Mouse (Mus musculus) brain, embryonic 14.5 days (tissue): ENCODE data around the gene Gipc1. TPM values are rescaled to one million over a fixed set of nuclear protein-coding genes. Genes with fewer than 3 reads are reported as not detected.

Source experiments
- DNase-seq: peaks from one replicate; pipeline ENCODE4 v3.0.0-alpha.2; 2011; ENCODE audit warnings: low read depth
- CTCF ChIP-seq: fragments of 200-500 bp; IDR thresholded peaks from 2 replicates; pipeline ENCODE4 v1.5.1; 2012; ENCODE audit warnings: inconsistent platforms, mild to moderate bottlenecking, moderate library complexity, borderline replicate concordance; ENCODE audit not compliant: insufficient read depth, insufficient read length; ENCODE audit errors: extremely low read depth
- POLR2A ChIP-seq: fragments of 200-500 bp; IDR thresholded peaks from 2 replicates; pipeline ENCODE4 v1.6.1; 2012; ENCODE audit warnings: mild to moderate bottlenecking, inconsistent platforms, borderline replicate concordance; ENCODE audit not compliant: poor library complexity, insufficient read depth, insufficient read length, severe bottlenecking; ENCODE audit errors: extremely low read depth
- polyA plus RNA-seq: library from polyadenylated mRNA; depleted of rRNA; stranded (reverse); fragments of >200 nt; gene quantifications from 2 replicates; pipeline ENCODE4 v1.2.3, GENCODE M21; 2012; rRNA removed

The Gipc1 gene
- polyA plus RNA-seq, result 91.4 and 105 TPM in 2 replicates

DNA sequence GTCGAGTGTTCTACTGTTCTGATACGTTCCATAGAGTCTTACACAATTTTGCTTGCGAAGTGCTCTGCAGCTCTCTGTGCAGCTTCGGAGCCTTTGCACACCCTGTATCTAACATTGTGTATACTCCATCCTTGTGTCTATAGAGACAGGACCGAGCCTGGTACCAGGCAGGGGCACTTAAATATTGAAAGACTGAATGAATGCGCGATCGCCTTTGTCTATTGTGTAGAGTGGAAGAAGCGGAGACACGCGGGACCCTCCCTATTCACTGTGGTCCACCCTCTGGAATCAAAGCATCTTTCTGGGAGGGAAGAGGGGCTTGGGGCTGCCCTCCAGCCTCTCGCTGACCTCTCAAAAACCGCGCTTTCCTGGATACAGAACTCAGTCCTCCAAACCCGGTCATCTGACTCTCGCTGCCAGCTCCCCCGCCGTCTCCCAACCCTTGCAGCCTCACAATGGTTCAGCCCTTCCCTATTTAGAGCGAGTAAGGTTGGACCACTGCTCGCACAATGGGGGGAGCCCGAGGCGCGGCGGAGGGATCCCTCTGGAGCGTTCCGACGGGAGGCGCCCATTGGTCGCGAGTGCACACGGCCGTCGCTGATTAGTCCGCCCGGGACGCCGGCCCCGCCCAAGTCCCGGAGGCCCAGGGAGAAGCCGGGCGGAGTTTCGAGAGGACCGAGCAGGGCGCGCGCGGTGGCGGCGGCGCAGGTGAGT lies at the start of gene Gipc1:
Gene Gipc1 (plus strand): TSS at position 648 of the 714 bp plus-strand sequence.
- peak; percentile 100 for DNase-seq
- TF ChIP-seq CTCF, result no peak
- TF ChIP-seq POLR2A, result peak; percentile 90

DNA sequence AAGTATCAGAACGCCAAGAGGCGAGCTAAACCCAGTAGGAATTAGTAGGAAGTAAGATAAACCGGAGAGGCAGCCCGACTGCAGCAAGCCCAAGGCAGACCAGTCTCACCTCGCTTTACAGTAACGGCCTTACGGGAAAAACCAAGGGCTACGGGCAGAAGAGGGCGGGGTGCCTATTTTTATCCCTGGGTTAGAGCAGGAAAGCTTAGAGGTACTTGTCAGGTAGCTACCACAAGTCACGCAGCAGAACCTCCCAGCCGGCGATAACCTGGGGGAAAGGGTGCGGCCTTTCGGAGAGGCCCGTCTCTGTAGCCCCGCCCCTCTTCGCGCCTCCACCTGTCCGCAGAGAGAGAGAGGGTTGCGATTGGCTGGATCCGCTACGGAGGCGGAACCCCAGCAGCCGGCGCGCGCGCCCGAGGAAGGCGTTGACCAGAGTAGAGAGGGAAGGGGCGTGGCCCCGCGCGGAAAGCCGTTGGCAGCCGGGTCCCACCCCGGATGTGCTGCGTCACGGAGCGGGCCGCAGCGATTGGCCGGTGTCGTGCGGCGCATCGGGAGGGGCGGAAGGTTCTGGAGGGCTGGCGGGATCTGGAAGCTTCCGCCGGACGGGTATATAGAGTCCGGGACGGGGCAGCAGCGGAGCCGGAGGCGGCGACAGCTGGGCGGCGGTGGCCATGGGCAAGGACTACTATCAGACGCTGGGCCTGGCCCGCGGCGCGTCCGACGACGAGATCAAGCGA lies 44.6 kb upstream of the Gipc1 start, which contains the start of the genes Tecr and Dnajb1:
Gene Tecr (minus strand): TSS at position 311 of the 737 bp plus-strand sequence.
Gene Dnajb1 (plus strand): TSS at position 533 of the 737 bp plus-strand sequence.
- DNase-seq, result peak; percentile 100
- no peak for TF ChIP-seq CTCF
- peak; percentile 93 for TF ChIP-seq POLR2A

DNA sequence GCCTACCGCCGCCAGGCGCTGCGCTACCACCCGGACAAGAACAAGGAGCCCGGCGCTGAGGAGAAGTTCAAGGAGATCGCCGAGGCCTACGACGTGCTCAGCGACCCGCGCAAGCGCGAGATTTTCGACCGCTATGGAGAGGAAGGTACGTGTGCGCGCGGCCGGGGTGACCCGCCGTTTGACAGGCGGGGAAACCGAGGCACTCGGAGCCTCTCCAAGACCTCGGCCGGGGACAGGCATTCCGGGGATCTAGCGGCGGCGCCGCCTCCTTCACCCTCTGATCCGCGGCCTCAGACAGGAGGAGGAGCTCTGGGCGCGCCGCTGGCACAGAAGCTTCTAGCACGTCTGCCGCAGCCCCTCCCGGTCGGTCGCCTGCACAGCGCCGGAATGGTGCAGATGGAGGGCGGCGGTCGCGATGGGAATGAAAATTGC lies 44.1 kb upstream of the Gipc1 start:
- no peak for TF ChIP-seq CTCF
- peak; percentile 5; the same call in 1 of the 2 replicates for TF ChIP-seq POLR2A
- peak; percentile 90 for DNase-seq

DNA sequence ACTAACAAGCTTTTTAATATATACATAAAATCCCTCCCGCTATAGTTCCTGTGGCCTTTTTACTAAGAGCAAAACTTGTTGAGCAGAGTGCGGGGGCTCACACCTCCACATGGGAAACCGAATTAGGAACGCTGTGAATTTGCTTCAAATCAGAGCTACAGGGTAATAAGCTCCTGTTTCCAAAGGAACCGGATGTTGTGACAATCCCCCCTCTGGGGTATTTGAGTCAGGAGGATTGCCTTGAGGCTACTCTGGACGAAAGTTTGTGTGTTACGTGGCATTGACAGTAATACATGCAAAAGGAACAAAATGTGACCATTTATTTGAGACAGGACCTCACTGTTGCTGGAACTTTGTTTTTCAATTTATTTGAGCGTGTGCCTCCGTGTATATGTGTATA lies 43.4 kb upstream of the Gipc1 start:
- peak; percentile 15 for DNase-seq
- TF ChIP-seq POLR2A (no peak), CTCF (no peak)

DNA sequence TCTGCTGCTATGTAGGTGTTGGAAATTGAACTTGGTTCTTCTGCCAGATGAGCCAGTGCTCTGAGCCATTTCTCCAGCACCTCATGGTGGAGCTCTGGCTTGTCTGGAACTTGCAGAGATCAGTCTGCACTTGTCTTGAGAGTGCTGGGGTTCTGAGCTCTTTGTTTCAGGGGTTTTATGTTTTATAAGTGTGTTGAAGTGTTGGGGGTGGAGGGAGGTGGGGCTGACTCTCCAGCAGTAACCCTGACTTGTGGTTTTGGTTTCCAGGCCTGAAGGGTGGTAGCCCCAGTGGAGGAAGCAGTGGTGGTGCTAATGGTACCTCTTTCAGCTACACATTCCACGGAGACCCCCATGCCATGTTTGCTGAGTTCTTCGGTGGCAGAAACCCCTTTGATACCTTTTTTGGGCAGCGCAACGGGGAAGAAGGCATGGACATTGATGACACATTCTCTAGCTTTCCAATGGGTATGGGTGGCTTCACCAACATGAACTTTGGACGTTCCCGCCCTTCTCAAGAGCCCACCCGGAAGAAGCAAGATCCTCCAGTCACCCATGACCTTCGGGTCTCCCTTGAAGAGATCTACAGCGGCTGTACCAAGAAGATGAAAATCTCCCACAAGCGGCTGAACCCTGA lies 42.8 kb upstream of the Gipc1 start:
- no peak for DNase-seq
- no peak for TF ChIP-seq CTCF
- no peak for TF ChIP-seq POLR2A

DNA sequence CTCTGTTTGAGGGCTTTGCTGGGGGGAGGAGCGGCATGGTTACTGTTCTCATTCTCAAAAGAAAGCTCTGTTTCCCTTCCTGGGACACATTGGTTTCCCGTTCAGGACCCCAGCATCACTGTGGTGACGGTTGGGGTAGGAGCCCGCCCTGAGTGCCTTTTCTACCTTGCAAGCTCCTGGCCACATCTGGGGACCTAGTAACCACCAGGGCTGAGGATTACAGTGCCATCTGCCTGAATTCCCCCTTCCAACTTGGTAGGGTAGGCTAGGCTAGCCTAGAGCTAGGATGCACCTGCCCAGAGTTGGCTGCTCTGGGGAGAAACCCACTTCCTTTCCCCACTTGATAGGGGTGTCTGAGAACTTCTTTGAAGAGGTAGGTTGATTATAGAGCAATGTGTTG lies 40.6 kb upstream of the Gipc1 start:
- no peak for TF ChIP-seq POLR2A
- no peak for TF ChIP-seq CTCF

DNA sequence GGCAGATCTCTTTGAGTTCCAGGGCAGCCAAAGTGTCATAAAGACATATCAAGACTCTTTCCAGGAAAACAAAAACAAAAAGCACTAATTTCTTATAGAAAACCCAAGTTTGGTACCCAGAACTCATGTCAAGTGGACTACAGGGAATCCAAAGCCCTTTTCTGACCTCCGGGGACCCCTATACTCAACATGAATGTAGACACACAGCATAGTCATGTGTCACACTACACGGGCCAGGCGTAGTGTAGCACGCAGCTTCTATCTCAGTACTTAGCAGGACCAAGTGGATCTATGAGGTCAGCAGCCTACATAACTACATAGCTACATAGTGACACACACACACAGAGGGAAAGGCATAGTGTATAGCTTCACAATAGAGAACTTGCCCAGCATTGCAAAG lies 38.8 kb upstream of the Gipc1 start:
- DNase-seq, result no peak
- TF ChIP-seq POLR2A (no peak), CTCF (no peak)

More for the DNA sequence above, 40.6 kb upstream of the Gipc1 start:
- DNase-seq, result no peak

DNA sequence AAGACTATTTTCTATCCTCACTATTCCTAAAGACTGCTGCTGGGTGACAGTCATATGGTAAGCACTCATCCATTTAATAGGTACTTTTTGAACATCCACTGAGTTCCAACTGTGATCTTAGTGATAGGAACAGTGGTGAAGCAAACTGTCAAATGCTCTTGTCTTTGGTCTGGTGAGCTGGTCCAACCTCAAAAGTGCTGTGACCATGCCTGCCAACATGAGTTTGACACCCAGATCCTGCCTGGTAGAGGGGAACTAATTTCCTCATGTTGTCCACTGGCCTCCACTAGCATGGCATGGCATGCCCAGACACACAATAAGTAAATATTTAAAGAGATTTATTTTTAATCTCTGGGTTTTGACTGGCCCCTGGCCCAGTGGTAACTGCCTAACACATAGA lies 35.9 kb upstream of the Gipc1 start:
- no peak for TF ChIP-seq POLR2A
- no peak for DNase-seq

DNA sequence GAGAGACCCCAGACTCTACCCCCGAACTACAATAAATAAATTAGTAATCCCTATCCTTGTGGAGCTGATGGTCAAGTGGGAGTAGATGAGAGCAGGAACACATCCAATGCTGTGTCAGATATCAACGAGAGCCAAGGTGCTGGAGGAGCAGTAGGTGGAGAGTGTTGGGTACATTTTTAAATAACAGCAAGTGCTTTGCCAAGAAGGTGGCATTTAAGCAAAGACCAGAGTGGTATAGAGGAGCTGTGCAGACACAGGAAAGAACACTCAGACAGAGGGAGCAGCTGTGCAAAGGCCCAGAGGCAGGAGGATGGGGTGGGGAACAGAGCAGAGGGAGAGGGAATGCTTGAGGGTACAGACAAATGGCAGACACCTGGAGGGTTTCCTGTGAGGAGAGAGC lies 35.4 kb upstream of the Gipc1 start:
- DNase-seq, result no peak
- no peak for TF ChIP-seq CTCF
- no peak for TF ChIP-seq POLR2A

DNA sequence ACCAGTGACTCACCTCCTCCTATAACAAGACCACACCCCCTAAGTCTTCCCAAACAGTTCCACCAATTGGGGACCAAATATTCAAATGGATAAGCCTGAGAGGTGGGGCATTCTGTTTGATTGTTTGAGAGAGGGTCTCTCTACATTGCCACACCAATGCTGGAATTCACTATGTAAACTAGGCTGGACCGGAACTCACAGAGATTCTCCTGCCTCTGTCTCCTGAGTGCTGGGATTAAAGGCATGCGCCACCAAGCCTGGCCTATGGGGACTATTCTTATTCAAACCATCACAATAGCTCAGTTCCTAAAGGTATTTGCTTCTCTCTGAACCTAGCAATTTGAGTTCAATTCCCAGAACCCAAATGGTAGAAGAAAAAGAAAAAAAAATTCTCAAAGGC lies 33.9 kb upstream of the Gipc1 start:
- DNase-seq, result no peak
- no peak for TF ChIP-seq POLR2A
- no peak for TF ChIP-seq CTCF

DNA sequence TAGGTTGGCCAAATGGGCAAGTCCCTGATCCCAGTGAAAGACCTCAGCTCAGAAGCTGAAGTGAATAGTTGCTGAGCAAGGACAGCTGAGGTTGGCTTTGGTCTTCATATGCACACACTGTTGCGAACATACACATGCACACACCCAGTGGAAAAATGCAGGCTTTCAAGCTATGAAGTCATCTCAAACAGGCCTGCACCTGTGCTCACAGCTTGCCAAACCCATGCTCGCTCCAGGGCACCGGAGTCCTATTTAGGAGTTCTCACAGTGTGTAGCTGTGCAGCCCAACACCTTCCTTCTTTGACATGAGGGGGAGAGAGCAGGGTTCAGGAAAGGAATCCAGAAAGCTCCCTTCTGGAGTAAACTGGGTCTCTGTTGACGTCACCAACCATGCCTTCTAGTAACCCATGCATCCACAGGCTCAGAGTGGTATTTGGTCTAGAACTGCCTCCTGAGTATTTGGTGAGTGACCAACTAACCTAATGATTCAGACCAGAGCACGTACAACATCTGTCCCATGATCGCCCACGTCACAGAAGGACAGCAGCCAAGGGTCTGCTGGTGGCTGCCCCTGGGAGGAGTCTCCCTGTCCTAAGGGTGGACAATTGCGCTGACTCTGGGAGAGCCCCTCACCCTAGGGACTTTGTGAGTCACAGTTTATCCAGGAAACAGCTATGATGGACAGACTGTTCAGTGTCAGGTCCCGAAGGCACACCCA lies 32.8 kb upstream of the Gipc1 start:
- TF ChIP-seq CTCF (no peak), POLR2A (no peak)
- no peak for DNase-seq
